Mouse (Mus musculus) heart, embryonic 10.5 days (tissue): ENCODE measurements around the gene Vsx2. TPM values are rescaled to one million over a fixed set of nuclear protein-coding genes. Genes with fewer than 3 reads are reported as not detected.

ENCODE experiments used
- DNase-seq: peaks from one replicate; pipeline ENCODE4 v3.0.0-alpha.2; 2017; ENCODE audit warnings: low spot score
- H3K27ac ChIP-seq: fragments of 300-500 bp; sonication (generic); 2 replicates; pipeline ENCODE4 v1.5.1; 2016; ENCODE audit warnings: mild to moderate bottlenecking
- H3K27me3 ChIP-seq: fragments of 300-500 bp; sonication (generic); 2 replicates; pipeline ENCODE4 v1.6.1; 2016; ENCODE audit warnings: mild to moderate bottlenecking; ENCODE audit not compliant: poor library complexity, insufficient read depth, severe bottlenecking
- H3K36me3 ChIP-seq: fragments of 300-500 bp; sonication (generic); 2 replicates; pipeline ENCODE4 v1.6.1; 2016; ENCODE audit warnings: mild to moderate bottlenecking, moderate library complexity
- H3K4me1 ChIP-seq: fragments of 300-500 bp; sonication (generic); 2 replicates; pipeline ENCODE4 v1.6.1; 2016; ENCODE audit warnings: mild to moderate bottlenecking
- H3K4me3 ChIP-seq: fragments of 300-500 bp; sonication (generic); 2 replicates; pipeline ENCODE4 v1.5.1; 2016; ENCODE audit warnings: mild to moderate bottlenecking, moderate library complexity
- H3K9me3 ChIP-seq: fragments of 300-500 bp; sonication (generic); 2 replicates; pipeline ENCODE4 v1.6.1; 2016; ENCODE audit warnings: mild to moderate bottlenecking, moderate library complexity
- WGBS: fragments of 180-500 bp; shearing (Covaris S2); methylation state at CpG from one replicate; pipeline ENCODE4 v1.1.7; 2016; 5-methylcytosine and 5-hydroxymethylcytosine counted together
- polyA plus RNA-seq: library from polyadenylated mRNA; unstranded; fragments of >200 nt; fragmentation: Nextera tagmentation; extraction: Ambion mirVana; gene quantifications from 2 replicates; pipeline ENCODE4 v1.2.1, GENCODE M21; 2016

Vsx2 gene
- polyA plus RNA-seq, 1 experiment from 2014 or later: not detected

DNA sequence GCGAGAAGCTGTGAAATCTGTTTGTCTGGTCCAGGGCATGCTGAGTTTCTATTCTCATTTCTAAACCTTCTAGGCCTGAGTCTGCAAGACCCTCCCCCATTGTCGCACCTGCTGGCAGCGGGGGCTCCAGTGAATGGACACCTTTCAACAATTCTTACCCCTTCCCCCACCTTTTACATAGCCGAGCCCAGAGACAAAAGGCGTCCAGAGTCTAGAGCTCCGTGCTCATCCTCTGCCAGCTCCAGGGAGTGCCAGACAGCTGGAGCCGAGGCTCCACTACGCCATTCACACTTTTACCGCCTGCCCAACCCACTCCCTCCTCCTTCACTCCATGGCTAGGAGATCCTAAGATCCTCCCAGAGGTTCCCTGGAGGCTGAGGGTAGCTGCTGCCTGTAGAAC is 55.6 kb downstream of the Vsx2 start:
- peak overlapping the region; percentile 45 for H3K4me3 ChIP-seq
- WGBS: 7% methylated on average over 9 of the region's 9 CpGs

DNA sequence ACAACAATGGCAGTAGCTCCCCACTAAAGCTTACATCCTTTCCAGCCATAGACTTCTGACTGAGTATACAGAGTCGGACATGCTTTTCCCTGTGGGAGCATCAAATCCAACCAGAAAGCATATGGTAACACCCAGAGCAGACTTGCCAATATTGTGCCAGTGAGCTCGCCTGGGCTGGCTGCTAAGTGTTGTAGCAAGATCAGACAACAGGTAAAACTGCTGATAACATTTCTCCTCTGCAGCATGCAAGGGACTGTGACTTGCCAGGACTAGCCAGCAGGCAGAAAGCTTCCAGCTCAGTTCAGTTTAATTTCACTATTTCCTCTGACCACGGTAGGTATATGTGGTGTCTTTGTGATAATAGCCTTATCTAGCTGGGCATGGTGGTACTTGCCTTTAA is 62.3 kb downstream of the Vsx2 start:
- H3K4me3 ChIP-seq: no peak overlapping the region
- H3K4me1 ChIP-seq: no peaks in the 10 kb centered on the region
- no peaks in the 10 kb centered on the region for H3K9me3 ChIP-seq
- no peak overlapping the region for H3K27ac ChIP-seq
- no peak for DNase-seq
- 47% methylated on average over 3 of the region's 3 CpGs for WGBS
- H3K27me3 ChIP-seq: no peaks in the 10 kb centered on the region
- H3K36me3 ChIP-seq: no peaks in the 10 kb centered on the region

More for the DNA sequence above, 55.6 kb downstream of the Vsx2 start:
- DNase-seq: no peak
- peaks cover 29% of the 10 kb centered on the region; the same call in 1 of the 2 replicates for H3K27me3 ChIP-seq
- H3K9me3 ChIP-seq: no peaks in the 10 kb centered on the region
- peaks cover 22% of the 10 kb centered on the region for H3K4me1 ChIP-seq
- H3K27ac ChIP-seq: no peak overlapping the region
- no peaks in the 10 kb centered on the region for H3K36me3 ChIP-seq

DNA sequence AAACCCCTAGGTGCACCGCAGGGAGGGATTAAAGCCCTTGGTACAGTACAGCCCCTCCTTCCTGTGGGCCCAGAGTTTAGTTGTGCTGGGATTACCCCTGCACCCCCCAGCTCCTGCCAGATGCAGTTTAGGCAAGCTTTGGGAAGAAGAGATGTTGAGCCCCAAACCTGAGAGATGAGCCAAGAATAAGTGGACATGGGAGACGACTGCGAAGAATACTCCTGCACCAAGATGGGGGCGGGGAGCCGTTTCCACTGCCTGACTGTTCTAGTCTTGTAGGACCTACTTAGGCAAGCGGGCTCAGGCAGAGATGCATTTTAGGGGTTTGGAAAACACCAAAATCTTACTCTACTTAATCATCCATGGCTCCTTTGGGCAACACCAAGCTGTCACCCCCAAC is 70.7 kb downstream of the Vsx2 start:
- peaks cover 56% of the 10 kb centered on the region for H3K27me3 ChIP-seq
- DNase-seq: no peak
- WGBS: 8% methylated on average over 6 of the region's 6 CpGs
- no peaks in the 10 kb centered on the region for H3K9me3 ChIP-seq
- no peaks in the 10 kb centered on the region for H3K36me3 ChIP-seq
- peaks cover 15% of the 10 kb centered on the region for H3K4me1 ChIP-seq
- no peak overlapping the region for H3K4me3 ChIP-seq
- H3K27ac ChIP-seq: no peak overlapping the region

- H3K27ac ChIP-seq: no peak within 1 kb of the TSS
- 6% methylated on average over 9 of the region's 9 CpGs for WGBS
- H3K9me3 ChIP-seq: no peaks in the 10 kb centered on the region
- no peaks in the 10 kb centered on the region for H3K36me3 ChIP-seq
- H3K4me3 ChIP-seq: no peak within 1 kb of the TSS
- H3K27me3 ChIP-seq: peaks cover 58% of the 10 kb centered on the region
- DNase-seq: no peak
- peaks cover 15% of the 10 kb centered on the region for H3K4me1 ChIP-seq
Measured at GRCm38 (mm10) chr12:84640654-84641053, 71.1 kb downstream of the Vsx2 start, which contains the start of gene Vrtn. Gene Vrtn (plus strand): TSS chr12:84641019.

Other genes starting within 250 kb of the Vsx2 start
- gene Coq6, start 208.1 kb upstream of the Vsx2 start, polyA plus RNA-seq: 53.7 and 74.2 TPM in 2 replicates
- gene Fam161b, start 207.9 kb upstream of the Vsx2 start, polyA plus RNA-seq: 4.4 and 4.7 TPM in 2 replicates
- gene Entpd5, start 160.7 kb upstream of the Vsx2 start, polyA plus RNA-seq: 20.0 and 23.4 TPM in 2 replicates
- 0.57 and 1.1 TPM in 2 replicates for gene Bbof1, start 160.7 kb upstream of the Vsx2 start, polyA plus RNA-seq
- 20.0 and 22.0 TPM in 2 replicates for gene Rnf113a2, start 152.6 kb upstream of the Vsx2 start, polyA plus RNA-seq
- 23.8 and 31.3 TPM in 2 replicates for gene Aldh6a1, start 118.8 kb upstream of the Vsx2 start, polyA plus RNA-seq
- gene Lin52, start 118.3 kb upstream of the Vsx2 start, polyA plus RNA-seq: 17.7 and 20.5 TPM in 2 replicates
- 13.1 and 13.8 TPM in 2 replicates for gene Abcd4, start 47.7 kb downstream of the Vsx2 start, polyA plus RNA-seq
- not detected in 2 replicates for gene Vrtn, start 71.3 kb downstream of the Vsx2 start, polyA plus RNA-seq
- gene Syndig1l, start 129.1 kb downstream of the Vsx2 start, polyA plus RNA-seq: 0.05 and 0.15 TPM in 2 replicates
- gene Npc2, start 203.4 kb downstream of the Vsx2 start, polyA plus RNA-seq: 55.5 and 58.4 TPM in 2 replicates
- 142 and 145 TPM in 2 replicates for gene Isca2, start 203.5 kb downstream of the Vsx2 start, polyA plus RNA-seq